Mouse (Mus musculus) intestine, embryonic 15.5 days (tissue): ENCODE measurements around the gene Xpot. TPM values are rescaled to one million over a fixed set of nuclear protein-coding genes. Genes with fewer than 3 reads are reported as not detected.

Experiments
- ATAC-seq: fragments of 200-750 bp; cut with Nextera tagmentation; 2 replicates; pipeline ENCODE4 v1.8.0; 2017; ENCODE audit warnings: moderate TSS enrichment, moderate library complexity
- H3K27ac ChIP-seq: fragments of 300-500 bp; sonication (generic); 2 replicates; pipeline ENCODE4 v1.5.1; 2015; ENCODE audit warnings: mild to moderate bottlenecking, inconsistent platforms
- H3K27me3 ChIP-seq: fragments of 300-500 bp; sonication (generic); replicated peaks from 2 replicates; pipeline ENCODE4 v1.6.1; 2015; ENCODE audit warnings: inconsistent platforms
- H3K36me3 ChIP-seq: fragments of 300-500 bp; sonication (generic); 2 replicates; pipeline ENCODE4 v1.6.1; 2015; ENCODE audit warnings: inconsistent platforms
- H3K4me1 ChIP-seq: fragments of 300-500 bp; sonication (generic); replicated peaks from 2 replicates; pipeline ENCODE4 v1.6.1; 2015; ENCODE audit warnings: inconsistent platforms
- H3K4me2 ChIP-seq: fragments of 300-500 bp; sonication (generic); replicated peaks from 2 replicates; pipeline ENCODE4 v1.6.1; 2015; ENCODE audit warnings: mild to moderate bottlenecking, inconsistent platforms
- H3K4me3 ChIP-seq: fragments of 300-500 bp; sonication (generic); replicated peaks from 2 replicates; pipeline ENCODE4 v1.5.1; 2015; ENCODE audit warnings: inconsistent platforms
- H3K9ac ChIP-seq: fragments of 300-500 bp; sonication (generic); 2 replicates; pipeline ENCODE4 v1.6.1; 2015; ENCODE audit warnings: inconsistent platforms
- H3K9me3 ChIP-seq: fragments of 300-500 bp; sonication (generic); 2 replicates; pipeline ENCODE4 v1.6.1; 2016; ENCODE audit warnings: inconsistent platforms
- WGBS: fragments of 180-500 bp; shearing (Covaris S2); methylation state at CpG from one replicate; pipeline ENCODE4 v1.1.7; 2015; 5-methylcytosine and 5-hydroxymethylcytosine counted together
- polyA plus RNA-seq: library from polyadenylated mRNA; unstranded; fragments of >200 nt; fragmentation: Nextera tagmentation; extraction: Ambion mirVana; gene quantifications from 2 replicates; pipeline ENCODE4 v1.2.1, GENCODE M21; 2015

The Xpot gene
- polyA plus RNA-seq, 1 experiment from 2014 or later: 46.3 TPM

DNA sequence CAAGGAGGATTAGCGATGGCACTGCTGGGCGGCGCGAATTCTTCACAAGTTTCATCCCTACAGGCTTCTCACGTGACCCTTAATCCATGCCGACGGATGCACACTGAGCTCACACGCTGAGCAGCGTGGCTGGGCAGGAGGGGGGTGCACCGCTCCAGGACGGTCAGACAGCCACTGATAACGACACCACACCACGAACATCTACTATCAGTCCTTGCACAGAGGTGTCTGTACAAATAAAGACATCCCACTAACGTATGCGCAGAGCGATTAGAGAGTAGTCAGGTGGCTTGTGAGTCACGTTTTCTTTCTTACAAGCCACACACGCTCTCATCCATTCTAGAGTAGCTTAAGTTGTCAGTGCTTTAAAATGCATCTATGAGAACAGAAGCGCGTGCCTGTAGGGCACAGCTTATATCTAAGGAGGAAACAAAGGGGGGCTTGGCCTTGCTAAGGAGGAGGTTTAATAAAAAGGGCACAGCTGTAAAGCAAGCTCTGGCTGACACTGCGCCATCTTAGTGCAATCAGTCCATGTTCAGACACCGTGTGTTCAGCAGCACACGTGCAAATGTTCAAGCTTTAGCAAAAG, 57.0 kb downstream of the Xpot start:
- Histone ChIP-seq H3K4me3 (no peak overlapping the region), H3K27me3 (no peaks in the 10 kb centered on the region), H3K4me1 (0 out of 2 replicates have a peak, but pooled peaks cover 3% of the 10 kb centered on the region), H3K9me3 (no peaks in the 10 kb centered on the region), H3K9ac (no peak overlapping the region), H3K36me3 (peaks cover 26% of the 10 kb centered on the region), H3K4me2 (peak overlapping the region; percentile 14; the same call in 1 of the 2 replicates), H3K27ac (no peak overlapping the region)
- ATAC-seq: peak; percentile 93
- WGBS: 26% methylated on average over 23 of the region's 23 CpGs

- Histone ChIP-seq H3K4me3 (no peak overlapping the region), H3K9ac (no peak overlapping the region), H3K4me2 (0 out of 2 replicates have a peak overlapping the region, but pooled peaks have one; percentile 14), H3K4me1 (0 out of 2 replicates have a peak, but pooled peaks cover 3% of the 10 kb centered on the region), H3K36me3 (peaks cover 30% of the 10 kb centered on the region), H3K27me3 (no peaks in the 10 kb centered on the region), H3K9me3 (no peaks in the 10 kb centered on the region), H3K27ac (no peak overlapping the region)
- ATAC-seq: no peak
- 80% methylated on average over 7 of the region's 7 CpGs for WGBS
These were observed 57.6 kb downstream of the Xpot start for GRCm38 (mm10) chr10:121568534-121568933.

DNA sequence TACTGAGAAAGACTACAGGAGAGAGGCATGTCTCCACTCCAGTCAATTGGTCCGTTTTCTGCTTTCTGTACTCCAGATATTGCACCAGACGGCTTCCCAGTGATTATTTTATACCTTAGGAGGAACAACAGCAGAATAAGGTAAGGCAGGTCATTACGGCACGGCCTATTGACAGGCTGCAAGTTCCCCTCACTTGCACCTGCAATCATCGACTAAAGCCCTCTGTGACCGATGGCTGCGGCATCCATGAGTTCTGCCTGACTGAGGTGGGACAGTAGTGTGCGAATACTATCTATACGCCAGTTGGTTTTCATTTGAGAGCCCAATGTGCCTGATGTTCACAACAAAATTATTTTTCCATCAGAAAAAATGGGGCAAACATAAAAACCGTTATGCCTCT, 58.1 kb downstream of the Xpot start:
- H3K9me3 ChIP-seq: no peaks in the 10 kb centered on the region
- 95% methylated on average over 10 of the region's 10 CpGs for WGBS
- H3K9ac ChIP-seq: no peak overlapping the region
- no peak overlapping the region for H3K27ac ChIP-seq
- H3K4me1 ChIP-seq: 0 out of 2 replicates have a peak, but pooled peaks cover 3% of the 10 kb centered on the region
- no peak for ATAC-seq
- no peak overlapping the region for H3K4me3 ChIP-seq
- no peaks in the 10 kb centered on the region for H3K27me3 ChIP-seq
- H3K36me3 ChIP-seq: peaks cover 32% of the 10 kb centered on the region
- H3K4me2 ChIP-seq: no peak overlapping the region

DNA sequence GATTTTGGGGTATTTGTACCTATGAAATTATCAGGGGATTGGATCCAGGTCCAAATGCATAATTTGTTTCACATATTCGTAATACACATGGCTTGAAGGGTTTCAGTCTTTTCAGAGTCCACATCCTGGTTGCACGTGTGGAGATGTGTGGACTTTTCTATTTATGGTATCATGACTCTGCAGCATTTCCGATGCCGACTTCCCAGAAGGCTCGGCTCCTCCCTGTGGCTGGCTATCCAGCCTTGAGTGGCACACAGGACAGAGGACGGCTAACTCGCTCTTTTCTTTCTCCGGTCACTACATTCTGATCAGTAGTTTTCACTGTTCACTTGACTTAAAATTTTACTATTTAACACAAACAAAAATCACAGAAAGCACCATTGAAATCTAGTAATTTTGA, 61.7 kb downstream of the Xpot start:
- no peak overlapping the region for H3K4me2 ChIP-seq
- no peak for ATAC-seq
- H3K4me1 ChIP-seq: 0 out of 2 replicates have a peak, but pooled peaks cover 3% of the 10 kb centered on the region
- no peak overlapping the region for H3K27ac ChIP-seq
- no peak overlapping the region for H3K4me3 ChIP-seq
- no peaks in the 10 kb centered on the region for H3K9me3 ChIP-seq
- no peaks in the 10 kb centered on the region for H3K27me3 ChIP-seq
- peaks cover 27% of the 10 kb centered on the region for H3K36me3 ChIP-seq
- WGBS: 87% methylated on average over 8 of the region's 8 CpGs
- no peak overlapping the region for H3K9ac ChIP-seq

GRCm38 (mm10) chr10:121558231-121558630, 67.9 kb downstream of the Xpot start:
- Histone ChIP-seq H3K36me3 (peaks cover 32% of the 10 kb centered on the region), H3K9ac (no peak overlapping the region), H3K27me3 (no peaks in the 10 kb centered on the region), H3K4me2 (no peak overlapping the region), H3K9me3 (no peaks in the 10 kb centered on the region), H3K27ac (no peak overlapping the region), H3K4me3 (no peak overlapping the region), H3K4me1 (no peaks in the 10 kb centered on the region)
- ATAC-seq: peak; percentile 55; the same call in 1 of the 2 replicates
- 79% methylated on average over 2 of the region's 2 CpGs for WGBS

DNA sequence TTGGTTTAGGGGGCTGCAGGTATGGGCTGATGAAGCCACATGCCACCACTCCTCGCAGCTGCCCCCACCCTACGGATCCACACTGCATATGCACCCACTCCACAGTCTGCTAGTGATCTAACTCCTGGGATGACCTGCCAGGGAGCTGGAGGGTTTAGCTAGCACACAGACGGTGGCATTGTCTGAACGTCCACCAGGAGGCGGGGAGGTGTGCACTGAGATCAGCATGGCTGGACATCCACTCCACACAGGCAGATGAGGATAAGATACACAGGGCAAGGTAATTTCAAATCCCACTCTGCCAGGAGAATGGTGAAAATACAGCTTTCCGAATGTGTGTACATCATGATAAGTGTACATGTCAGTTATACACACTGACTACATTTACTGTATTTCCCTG, 69.9 kb downstream of the Xpot start:
- H3K4me3 ChIP-seq: no peak overlapping the region
- no peak overlapping the region for H3K9ac ChIP-seq
- no peak overlapping the region for H3K27ac ChIP-seq
- H3K9me3 ChIP-seq: no peaks in the 10 kb centered on the region
- ATAC-seq: no peak
- no peaks in the 10 kb centered on the region for H3K4me1 ChIP-seq
- 76% methylated on average over 6 of the region's 6 CpGs for WGBS
- peaks cover 38% of the 10 kb centered on the region for H3K36me3 ChIP-seq
- H3K4me2 ChIP-seq: no peak overlapping the region
- no peaks in the 10 kb centered on the region for H3K27me3 ChIP-seq

DNA sequence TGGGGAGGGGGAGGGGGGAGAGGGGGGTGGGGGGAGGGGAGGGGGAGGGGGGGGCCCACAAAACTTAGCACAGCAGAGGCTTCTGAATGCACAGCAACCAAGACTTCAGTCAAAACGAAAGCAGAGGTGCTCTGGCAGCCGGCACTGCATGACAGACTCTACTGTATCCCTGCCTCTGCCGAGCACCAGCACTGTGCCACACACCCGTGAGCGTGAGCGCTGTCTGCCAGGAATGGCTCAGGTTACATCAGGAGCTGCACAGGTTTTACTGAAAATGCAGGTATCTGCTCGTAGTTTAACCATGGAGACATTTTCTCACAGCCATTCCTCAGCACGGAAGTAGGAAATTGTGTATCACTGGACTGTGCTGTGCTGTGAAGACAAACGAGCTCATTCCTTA, 75.8 kb downstream of the Xpot start:
- WGBS: 85% methylated on average over 9 of the region's 9 CpGs
- Histone ChIP-seq H3K36me3 (peaks cover 30% of the 10 kb centered on the region), H3K4me2 (no peak overlapping the region), H3K27me3 (no peaks in the 10 kb centered on the region), H3K9ac (no peak overlapping the region), H3K9me3 (no peaks in the 10 kb centered on the region), H3K4me3 (no peak overlapping the region), H3K4me1 (no peaks in the 10 kb centered on the region), H3K27ac (no peak overlapping the region)
- no peak for ATAC-seq

DNA sequence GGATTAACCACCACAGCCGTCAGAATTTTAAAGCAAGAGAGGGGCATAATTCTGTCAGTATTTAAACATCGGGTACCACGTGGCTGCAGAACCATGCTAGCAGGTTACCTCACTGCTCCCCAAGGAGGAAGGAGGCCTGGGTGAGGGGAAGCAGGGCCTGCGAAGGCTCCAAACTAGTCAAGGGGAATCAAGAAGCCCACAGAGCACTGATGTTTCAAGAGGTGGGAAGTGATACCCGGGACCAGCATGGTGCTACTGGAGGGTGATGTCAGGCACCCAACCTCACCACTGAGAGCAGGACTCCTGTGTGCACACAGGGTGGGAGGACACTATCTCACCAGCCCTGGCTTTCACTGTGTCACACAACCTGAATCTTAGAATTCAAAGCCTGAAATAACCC, 76.5 kb downstream of the Xpot start:
- ATAC-seq: no peak
- Histone ChIP-seq H3K4me2 (no peak overlapping the region), H3K9ac (no peak overlapping the region), H3K9me3 (no peaks in the 10 kb centered on the region), H3K36me3 (peaks cover 30% of the 10 kb centered on the region), H3K4me1 (no peaks in the 10 kb centered on the region), H3K4me3 (no peak overlapping the region), H3K27ac (no peak overlapping the region), H3K27me3 (no peaks in the 10 kb centered on the region)
- WGBS: 84% methylated on average over 5 of the region's 5 CpGs

DNA sequence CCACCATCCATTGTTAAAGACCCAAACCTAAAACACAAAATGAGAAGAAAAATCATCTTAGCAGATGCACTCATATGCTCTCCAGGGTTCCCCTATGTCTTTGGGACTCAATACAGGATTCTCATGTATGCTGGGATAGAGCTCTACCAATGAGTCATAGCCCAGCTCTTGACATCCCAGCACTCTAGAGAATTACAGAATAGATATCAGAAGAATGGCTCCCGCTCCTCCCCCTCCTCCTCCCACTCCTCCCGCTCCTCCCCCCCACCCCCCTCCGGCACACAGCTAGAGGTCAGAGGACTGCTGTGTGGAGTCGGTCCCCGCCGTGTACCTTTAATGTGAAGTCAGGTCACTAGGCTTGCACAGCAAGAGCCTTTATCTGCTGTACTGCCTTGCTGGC, 79.0 kb downstream of the Xpot start:
- 83% methylated on average over 6 of the region's 6 CpGs for WGBS
- Histone ChIP-seq H3K9me3 (no peaks in the 10 kb centered on the region), H3K27ac (no peak overlapping the region), H3K9ac (no peak overlapping the region), H3K27me3 (no peaks in the 10 kb centered on the region), H3K4me1 (no peaks in the 10 kb centered on the region), H3K36me3 (peaks cover 18% of the 10 kb centered on the region), H3K4me2 (no peak overlapping the region), H3K4me3 (no peak overlapping the region)
- no peak for ATAC-seq

GRCm38 (mm10) chr10:121543577-121543976, 82.6 kb downstream of the Xpot start:
- H3K9ac ChIP-seq: no peak overlapping the region
- 93% methylated on average over 6 of the region's 6 CpGs for WGBS
- no peak overlapping the region for H3K4me3 ChIP-seq
- H3K9me3 ChIP-seq: no peaks in the 10 kb centered on the region
- H3K27me3 ChIP-seq: no peaks in the 10 kb centered on the region
- H3K4me2 ChIP-seq: no peak overlapping the region
- no peak overlapping the region for H3K27ac ChIP-seq
- ATAC-seq: no peak
- H3K4me1 ChIP-seq: no peaks in the 10 kb centered on the region
- H3K36me3 ChIP-seq: peaks cover 4% of the 10 kb centered on the region

DNA sequence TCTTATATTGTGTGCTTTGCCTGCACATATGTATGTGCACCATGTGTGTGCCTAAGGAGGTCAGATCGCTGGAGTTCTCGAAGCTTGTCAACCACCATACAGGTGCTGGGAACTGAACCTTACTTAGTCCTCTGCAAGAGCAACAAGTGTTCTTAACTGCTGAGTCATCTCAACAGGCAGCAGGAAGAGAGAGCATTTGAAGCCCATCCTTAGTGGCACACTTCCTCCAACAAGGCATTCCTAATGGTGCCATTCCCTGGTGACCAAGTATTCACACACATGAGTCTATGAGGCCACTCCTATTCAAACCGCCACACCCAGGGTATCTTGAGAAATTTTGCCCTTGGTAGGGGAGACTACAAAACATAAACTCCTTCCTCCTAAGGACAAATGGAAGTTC, 84.0 kb downstream of the Xpot start:
- no peak overlapping the region for H3K4me3 ChIP-seq

More for the DNA sequence above, 84.0 kb downstream of the Xpot start:
- H3K27me3 ChIP-seq: no peaks in the 10 kb centered on the region
- ATAC-seq: no peak
- no peaks in the 10 kb centered on the region for H3K9me3 ChIP-seq
- no peak overlapping the region for H3K27ac ChIP-seq
- H3K4me1 ChIP-seq: no peaks in the 10 kb centered on the region
- H3K36me3 ChIP-seq: peaks cover 3% of the 10 kb centered on the region
- WGBS: 92% methylated on average over 3 of the region's 3 CpGs
- H3K9ac ChIP-seq: no peak overlapping the region
- no peak overlapping the region for H3K4me2 ChIP-seq
